Mouse (Mus musculus): ENCODE measurements at regions not wholly inside any gene's neighbourhood (a gene's known extent, or its start where the extent isn't known, plus 50 kb on each side); places are given as distances from the start of the nearest gene placed in this dataset.
"Not testable (repeated sequence)": the region's sequence is repeated elsewhere in the genome, so short reads cannot be mapped to it uniquely, and the experiment has no call there.

DNA sequence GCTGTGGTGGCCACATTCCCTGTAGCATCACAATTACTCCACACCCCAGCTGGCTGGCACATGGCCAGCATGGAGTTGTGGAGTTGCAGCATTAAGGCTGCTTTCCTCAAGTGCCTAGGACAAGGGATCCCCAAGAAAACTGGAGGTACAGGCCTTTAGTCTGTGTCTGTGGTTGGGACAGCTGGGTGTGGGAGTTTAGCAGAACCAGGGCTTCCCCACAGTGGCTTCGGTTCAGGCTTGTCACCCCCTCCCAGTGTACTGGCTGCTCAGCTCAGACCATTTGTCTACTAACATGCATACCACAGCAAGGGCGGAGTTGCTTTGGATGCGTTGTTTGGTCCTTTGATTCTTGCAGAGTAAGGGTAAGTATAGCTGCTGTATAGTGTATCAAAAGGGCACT lies 79.1 kb upstream of the Neurl1b start:
- peak; percentile 18 for DNase-seq (ENCODE audit: low read depth, low spot score)

DNA sequence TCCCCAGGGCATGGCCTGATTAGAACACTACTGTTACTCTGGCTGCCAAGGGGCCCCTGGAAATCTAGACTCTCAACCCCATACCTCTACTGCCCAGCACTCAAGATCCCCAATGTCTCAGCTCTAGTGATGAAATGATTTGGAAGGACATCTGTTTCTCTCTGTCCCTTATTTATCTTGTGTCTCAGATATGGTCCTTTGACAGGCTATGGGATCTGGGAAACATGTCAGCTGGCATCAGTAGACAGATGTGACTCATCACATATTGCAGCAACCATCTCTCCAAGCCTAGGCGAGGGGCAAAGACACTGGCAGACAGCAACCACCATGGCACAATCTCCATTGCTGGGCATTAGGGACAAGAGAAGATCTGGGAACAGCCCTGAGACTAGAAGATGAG lies 78.6 kb upstream of the Neurl1b start:
- no peak for DNase-seq (ENCODE audit: low read depth, low spot score)

DNA sequence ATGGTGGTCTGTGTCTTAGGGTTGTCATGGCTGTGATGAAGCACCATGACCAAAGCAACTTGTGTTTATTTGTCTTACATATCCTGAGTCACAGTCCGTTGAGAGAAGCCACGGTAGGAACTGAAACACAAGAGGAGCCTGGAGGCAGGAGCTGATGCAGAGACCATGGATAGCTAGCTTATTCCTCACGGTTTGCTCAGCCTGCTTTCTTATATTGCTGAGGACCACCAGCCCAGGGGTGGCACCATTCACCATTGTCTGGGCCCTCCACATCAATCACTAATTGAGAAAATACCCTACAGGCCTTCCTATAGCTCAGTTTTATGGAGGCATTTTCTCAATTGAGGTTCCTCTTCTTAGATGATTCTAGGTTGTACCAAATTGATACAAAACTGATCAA lies 77.5 kb upstream of the Neurl1b start:
- no peak for DNase-seq (ENCODE audit: low read depth, low spot score)

DNA sequence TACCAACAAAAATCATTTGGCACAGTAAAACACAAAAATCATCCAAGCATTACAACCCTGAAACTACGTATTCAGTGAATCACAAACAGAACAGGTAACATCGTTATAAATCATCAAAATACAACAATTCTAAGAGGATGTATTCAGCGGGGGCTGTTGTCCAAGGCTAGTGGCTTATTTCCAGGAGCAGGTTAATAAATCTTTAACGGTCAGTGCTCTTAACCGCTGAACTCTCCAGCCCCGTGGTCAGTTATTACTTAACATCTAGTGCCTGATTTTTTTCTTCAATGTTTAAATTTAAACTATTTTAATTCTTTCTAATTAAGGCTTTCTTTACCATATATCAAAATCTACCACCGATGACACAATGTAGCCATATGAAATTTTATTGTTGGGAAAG lies 69.2 kb upstream of the Neurl1b start:
- DNase-seq (ENCODE audit: low read depth, low spot score): not testable (repeated sequence)

DNA sequence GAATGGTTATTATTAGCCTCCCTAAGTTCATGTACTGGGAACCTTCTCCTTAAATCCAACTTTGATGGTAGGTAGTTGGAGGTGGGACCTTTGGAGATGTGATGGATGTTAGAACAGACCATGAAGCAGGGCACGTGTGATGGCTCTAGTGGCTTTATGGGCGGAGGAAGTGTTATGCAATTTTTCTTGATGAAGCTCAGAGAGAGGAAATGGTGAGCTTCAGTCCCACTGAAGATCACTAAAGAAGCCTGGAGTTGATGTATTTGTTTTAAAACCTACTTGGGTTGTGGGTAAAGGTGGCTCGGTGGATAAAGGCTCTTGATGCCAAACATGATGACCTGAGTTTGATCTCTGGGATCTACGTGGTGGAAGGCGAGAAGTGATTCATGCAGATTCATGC lies 66.5 kb upstream of the Neurl1b start:
- DNase-seq (ENCODE audit: low read depth, low spot score): no peak

DNA sequence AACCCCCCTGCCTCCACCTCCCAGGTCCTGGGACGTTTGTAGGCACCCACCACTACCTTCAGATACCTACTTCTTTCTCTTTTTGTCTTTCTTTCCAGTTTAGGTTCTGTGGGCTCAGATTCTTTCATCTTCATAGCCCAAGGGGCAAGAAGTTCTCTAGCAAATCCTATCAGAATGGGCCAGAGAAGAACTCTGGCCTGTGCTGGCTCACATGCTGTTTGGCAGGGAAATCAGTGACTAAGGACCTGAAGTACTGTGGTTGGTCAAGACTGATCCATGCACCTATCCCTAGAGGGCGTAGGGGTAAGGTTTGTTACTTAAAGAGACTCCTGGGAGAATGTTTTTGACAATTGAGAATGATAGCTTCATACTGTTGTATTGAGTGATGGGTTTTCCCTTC lies 64.9 kb upstream of the Neurl1b start:
- no peak for DNase-seq (ENCODE audit: low read depth, low spot score)

DNA sequence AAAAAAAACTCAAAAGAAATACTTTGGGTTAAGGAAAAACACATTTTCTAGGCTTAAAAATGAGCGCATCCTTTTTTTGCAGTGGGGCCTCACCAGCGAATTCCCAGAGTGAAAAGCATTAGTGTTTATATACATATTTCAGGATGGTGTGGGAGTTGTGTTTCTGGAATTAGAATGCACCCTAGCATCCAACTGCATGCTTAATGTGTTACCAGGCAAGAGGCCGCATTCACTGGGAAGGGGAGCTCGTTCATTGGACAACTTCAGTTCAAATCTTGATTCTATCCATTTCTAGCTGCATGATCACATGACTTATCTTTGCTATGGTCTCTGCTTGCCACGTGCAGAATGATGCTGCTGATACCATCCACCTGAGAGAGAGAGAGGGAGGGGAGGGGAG lies 64.4 kb upstream of the Neurl1b start:
- DNase-seq (ENCODE audit: low read depth, low spot score): no peak

DNA sequence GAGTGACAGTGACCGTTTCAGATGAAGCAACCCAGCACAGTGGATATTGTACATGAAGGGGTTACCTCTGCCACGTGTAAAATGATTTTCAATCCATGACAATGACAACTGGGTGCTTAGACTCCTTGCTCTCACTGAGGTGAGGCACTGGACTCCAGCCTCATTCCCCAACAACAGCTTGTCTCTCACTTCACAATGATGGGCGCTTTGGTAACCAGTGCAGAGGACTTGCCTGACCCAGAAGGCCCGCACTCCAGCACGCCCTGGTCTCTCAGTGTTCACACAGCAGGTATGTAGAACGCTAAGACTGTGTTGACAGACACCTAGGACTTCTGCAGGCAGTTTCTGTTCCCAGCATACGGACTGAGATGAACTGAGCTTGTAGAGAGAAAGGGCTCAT lies 62.6 kb upstream of the Neurl1b start:
- DNase-seq (ENCODE audit: low read depth, low spot score): no peak

DNA sequence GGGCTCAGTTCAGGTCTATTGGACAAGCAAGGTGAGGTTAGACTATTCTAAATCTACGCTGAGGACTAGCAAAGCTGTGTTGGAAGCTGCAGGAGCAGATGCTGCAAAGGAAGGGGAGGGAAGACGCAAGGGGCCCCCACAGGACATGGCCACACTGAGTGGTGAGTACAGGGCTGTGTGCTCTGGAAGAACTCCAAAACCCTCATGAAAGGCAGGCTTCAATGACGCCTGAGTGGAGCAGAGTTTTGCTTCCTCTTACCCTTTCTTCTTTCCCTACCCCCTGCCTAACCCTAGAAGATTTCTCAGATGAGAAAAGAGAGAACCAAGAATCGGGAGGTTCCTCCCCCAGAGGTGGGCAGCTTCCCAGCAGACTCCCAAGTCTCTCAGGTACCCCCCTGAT lies 61.9 kb upstream of the Neurl1b start:
- DNase-seq (ENCODE audit: low read depth, low spot score): no peak

DNA sequence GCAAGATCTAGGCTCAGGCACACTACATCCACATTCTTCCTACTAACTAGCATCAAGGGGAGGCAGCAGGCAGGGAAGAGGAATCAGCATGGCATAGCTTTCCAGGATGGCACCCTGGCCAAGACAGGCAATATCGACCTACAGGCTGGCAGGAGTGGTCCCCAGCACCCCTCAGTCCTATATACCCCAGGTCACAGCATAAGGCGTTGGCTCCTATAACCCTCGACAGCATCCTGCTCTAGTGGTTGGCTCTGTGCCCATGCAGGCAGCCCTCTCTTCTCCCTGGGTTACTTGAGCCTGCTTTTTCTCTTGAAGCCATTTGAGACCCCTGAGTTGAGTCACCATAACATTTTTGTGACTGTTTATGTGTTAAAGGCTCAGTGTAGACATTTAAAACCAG lies 60.2 kb upstream of the Neurl1b start:
- DNase-seq (ENCODE audit: low read depth, low spot score): no peak

DNA sequence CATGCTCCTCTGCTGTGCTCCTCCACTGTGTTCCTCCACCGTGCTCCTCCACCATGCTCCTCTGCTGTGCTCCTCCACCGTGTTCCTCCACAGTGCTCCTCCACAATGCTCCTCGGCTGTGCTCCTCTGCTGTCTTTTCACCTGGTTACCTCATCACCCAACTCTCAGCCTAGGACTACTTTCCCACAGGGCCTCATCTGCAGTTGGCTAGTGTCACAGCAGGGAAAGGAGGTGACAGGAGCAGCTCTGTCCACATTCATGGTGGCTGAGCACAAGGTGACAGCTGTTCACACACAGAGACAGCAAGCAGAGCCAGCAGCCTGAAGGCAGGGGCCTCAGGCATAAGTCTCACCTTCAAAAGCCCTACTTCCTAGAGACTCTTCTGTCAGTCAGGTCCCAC lies 59.3 kb upstream of the Neurl1b start:
- no peak for DNase-seq (ENCODE audit: low read depth, low spot score)

DNA sequence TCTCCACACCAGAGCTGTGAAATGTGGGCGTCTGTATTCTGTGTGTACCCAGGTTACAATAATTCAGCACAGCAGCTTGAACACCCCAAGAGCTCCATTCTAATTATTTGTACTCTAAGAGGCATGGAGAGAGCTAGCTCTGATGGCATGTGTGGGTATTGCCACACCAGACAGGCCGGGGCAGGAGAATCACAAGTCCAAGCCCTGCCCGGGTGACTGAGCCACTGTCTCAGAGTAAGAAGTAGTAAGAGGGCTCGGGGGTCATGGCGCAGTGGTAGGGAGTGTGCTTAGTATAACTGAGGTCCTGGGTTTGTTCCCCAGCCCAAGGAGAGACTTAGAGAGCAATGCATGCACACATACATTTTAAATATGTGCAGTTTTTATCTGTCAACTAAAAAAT lies 57.7 kb upstream of the Neurl1b start:
- no peak for DNase-seq (ENCODE audit: low read depth, low spot score)

DNA sequence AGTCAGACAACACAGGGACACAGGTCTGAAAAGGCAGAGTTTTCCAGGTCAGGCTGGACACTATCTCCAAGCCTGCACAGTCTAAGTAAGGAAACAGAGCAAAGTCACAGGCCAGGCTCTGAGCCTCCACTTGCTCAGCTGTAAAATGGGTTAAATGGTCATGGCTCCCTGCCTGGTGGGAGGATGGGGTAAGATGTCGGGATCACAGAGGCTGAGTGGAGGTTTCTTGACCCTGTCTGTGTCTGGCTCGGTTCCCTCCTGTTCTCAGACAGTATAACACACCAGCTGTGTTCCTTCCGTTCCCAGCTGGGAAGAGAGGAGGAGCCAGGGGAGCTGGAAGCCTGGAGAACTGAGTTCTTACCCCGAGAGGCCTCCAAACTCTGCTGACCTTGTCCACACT lies 56.8 kb upstream of the Neurl1b start:
- DNase-seq (ENCODE audit: low read depth, low spot score): no peak

DNA sequence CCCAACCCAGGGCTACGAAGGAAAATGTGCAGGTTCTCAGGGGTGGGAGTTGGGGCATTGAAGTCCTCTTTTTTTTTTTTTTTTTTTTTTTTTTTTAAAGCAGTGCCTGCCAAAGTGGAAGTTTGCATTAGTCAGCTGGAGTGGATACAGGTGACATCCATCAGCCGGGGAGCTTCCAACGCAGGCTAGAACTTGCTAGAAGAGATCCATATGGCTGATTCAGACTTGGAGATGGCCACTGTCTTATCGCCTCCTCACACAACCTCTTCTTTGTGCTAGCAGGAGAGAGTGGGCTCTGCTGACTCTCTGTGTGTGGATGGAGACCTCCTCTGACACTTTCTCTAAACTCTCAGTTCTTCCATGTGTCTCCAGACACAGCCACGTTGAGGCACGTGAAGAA lies 53.9 kb upstream of the Neurl1b start:
- DNase-seq (ENCODE audit: low read depth, low spot score): no peak

DNA sequence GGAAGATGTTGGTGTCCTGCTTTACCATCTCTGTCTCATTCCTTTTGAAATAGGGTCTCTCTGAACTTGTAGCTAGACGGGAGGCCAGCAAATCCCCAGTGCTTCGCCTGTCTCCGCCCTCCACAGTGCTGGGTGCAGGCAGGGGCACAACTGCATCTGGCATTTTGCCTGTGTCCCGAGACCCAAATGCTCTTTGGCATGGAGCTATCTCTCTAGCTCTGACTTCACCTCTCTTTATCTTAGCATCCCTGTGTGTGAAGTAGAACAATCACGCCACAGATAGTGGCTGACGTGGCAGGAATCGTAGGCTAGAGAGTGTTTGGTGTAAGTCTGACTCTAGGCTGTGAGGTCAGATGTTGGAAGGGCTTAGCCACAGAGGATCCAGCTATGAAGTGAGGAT lies 53.2 kb upstream of the Neurl1b start:
- no peak for DNase-seq (ENCODE audit: low read depth, low spot score)

DNA sequence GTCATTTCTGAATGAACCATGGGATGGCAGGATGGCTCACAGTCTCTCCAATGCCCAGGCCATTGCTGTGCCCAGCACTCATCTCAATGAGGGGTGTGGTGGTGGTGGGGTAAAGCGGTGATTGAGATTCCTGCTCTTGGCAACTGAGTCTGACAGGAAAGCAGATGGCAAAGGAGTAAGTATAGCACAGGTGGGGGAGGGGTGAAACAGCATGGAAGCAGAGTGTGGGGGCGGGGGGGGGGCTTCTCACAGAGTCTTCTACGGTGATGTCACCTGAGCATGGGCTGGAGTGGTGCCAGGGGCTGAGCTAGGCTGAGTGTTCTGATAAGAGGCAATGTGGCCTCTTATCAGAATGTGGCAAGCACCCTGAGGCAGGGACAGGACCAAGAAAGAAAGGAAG lies 52.6 kb upstream of the Neurl1b start:
- no peak for DNase-seq (ENCODE audit: low read depth, low spot score)

DNA sequence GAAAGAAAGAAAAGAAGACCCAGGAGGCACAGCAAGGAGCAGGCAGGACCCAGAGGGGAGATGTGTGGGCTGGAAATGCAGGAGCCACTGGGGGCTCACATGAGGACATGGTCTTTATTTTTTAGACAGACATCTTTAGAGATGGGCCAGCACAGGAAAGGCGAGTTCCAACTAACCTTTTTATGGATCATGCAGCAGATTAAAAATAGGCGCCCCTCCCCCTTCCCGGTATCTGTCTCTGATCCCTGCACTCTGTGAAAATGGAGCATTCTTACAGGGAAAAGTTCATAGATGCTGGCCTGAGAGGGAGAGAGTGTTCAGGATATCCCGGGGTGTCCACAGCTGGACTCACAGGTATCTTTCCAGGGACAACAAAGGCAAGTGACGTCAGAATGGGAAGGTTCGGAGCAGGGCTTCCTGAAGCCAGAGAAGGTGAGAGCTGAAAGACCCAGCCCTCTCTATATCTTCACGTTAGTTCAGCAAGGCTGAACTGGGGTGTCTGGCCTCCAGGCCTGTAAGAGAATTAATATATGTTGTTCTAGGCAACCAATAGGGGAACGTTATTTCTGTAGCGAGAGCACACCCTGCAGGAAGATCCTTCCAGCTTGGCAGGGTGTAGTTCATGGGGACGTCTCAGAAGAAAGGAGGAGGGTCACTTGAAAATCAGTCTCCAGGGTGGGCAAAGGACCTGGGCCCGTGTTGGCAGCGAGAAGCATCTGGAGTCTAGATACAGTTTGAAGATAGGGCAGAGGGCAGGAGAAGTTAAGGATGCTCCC lies 51.9 kb upstream of the Neurl1b start:
- DNase-seq (ENCODE audit: low read depth, low spot score): no peak

DNA sequence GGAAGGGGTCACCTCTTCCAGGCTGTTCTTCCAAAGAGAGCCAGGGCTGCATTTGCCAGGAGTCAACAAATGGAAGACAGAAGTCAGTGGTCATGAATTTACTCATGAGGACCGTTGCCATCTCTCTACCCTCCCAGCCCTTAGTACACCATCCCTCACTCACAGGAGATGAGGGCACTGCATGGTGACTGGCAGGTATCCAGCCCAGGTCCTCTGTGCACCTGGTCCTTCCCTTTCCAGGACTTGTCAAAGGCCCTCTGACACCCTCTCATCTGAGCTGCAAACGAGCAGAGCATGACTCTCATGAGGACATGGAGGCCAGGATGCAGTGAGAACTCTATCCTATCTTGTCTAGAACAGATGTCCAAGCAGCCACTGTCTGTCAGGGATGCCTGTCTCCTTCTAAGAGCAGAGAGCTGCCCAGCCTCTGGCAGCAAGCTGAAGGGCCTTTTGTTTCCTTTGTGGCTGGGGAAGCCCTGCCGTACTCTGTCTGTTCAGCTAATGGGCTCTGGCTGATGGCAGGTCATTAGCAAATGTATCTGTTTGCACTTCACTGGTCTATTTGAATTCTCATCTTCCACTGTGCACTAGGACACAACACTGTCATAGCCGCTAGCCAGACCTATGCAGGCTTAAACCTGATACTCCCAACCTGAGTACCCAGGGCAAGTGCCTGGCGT lies 50.6 kb upstream of the Neurl1b start:
- no peak for DNase-seq (ENCODE audit: low read depth, low spot score)
